Mouse (Mus musculus) testis, adult 2 months (tissue): ENCODE measurements at regions not wholly inside any gene's neighbourhood (a gene's known extent, or its start where the extent isn't known, plus 50 kb on each side); places are given as distances from the start of the nearest gene placed in this dataset.

ENCODE experiments used
- CTCF ChIP-seq: fragments of 200-500 bp; IDR thresholded peaks from 2 replicates; pipeline ENCODE4 v1.5.1; 2012; ENCODE audit warnings: low read depth, mild to moderate bottlenecking, inconsistent platforms, low read length, moderate library complexity; ENCODE audit not compliant: control insufficient read depth, insufficient read depth, insufficient replicate concordance
- POLR2A ChIP-seq: fragments of 200-500 bp; IDR thresholded peaks from 2 replicates; pipeline ENCODE4 v1.6.1; 2012; ENCODE audit warnings: low read depth, mild to moderate bottlenecking, inconsistent platforms, low read length, moderate library complexity; ENCODE audit not compliant: control insufficient read depth

DNA sequence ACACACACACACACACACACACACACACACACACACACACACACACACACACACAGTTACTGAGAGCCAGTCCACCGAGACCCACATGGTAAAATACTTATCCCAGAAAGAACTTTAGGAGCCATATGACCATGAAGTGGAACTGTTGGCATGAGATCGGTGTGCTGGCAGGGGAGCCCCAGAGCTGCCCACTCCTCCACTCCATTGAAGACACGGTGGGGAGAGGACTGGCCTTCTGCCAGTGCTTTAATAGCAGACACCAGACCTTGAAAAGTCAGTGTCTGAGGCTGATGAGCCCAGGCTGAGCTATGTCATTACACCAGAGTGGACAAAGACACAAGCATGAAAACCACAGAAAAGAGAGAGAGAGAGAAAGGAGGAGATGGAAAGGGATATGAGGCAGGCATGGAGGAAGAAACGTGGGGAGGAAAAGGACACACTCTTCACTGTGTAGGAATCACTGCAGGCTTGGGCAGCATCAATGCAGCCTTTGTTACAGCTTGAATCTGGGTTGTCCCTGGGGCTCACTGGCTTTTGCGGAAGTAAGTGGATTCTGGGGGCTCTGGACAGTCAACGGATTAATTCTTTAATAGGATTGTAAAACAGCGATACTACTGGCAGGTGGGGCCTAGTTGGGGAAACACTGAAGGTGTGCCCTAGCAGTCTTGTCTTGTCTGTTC lies 64.2 kb upstream of the Lrpap1 start:
- TF ChIP-seq CTCF (no peak), POLR2A (no peak)
